Mouse (Mus musculus): ENCODE data around the gene Rin3. TPM values are rescaled to one million over a fixed set of nuclear protein-coding genes. Genes with fewer than 3 reads are reported as not detected.

Gene Rin3
- polyA plus RNA-seq, 1 experiment from 2014 or later = 5.7 TPM

GRCm38 (mm10) chr12:102425048-102425578, 142.3 kb downstream of the Rin3 start:
- H3K4me1 ChIP-seq (replicated peaks) = peaks cover 54% of the 10 kb centered on the region
- WGBS (ENCODE audit: insufficient replicate concordance) = 68% methylated on average over 4 of the region's 4 CpGs

GRCm38 (mm10) chr12:102426285-102426684, 143.4 kb downstream of the Rin3 start:
- peak; percentile 99 for ATAC-seq (ENCODE audit: low read depth)
- DNase-seq = peak; percentile 77
- WGBS (ENCODE audit: insufficient replicate concordance) = 31% methylated on average over 7 of the region's 7 CpGs
- Histone ChIP-seq H3K4me3 (replicated peaks) (no peak overlapping the region), H3K36me3 (no peaks in the 10 kb centered on the region), H3K4me2 (peak overlapping the region; percentile 23; the same call in 1 of the 2 replicates), H3K4me1 (replicated peaks) (peaks cover 56% of the 10 kb centered on the region), H3K9me3 (replicated peaks) (no peaks in the 10 kb centered on the region), H3K9ac (peak overlapping the region; percentile 49; the same call in 1 of the 2 replicates), H3K27ac (peak overlapping the region; percentile 82), H3K27me3 (no peaks in the 10 kb centered on the region)

More at GRCm38 (mm10) chr12:102425048-102425578, 142.3 kb downstream of the Rin3 start:
- Histone ChIP-seq H3K4me3 (replicated peaks) (no peak overlapping the region), H3K27me3 (no peaks in the 10 kb centered on the region), H3K27ac (peak overlapping the region; percentile 30), H3K4me2 (no peak overlapping the region), H3K9ac (no peak overlapping the region), H3K36me3 (no peaks in the 10 kb centered on the region), H3K9me3 (replicated peaks) (no peaks in the 10 kb centered on the region)
- DNase-seq (no peak), ATAC-seq (ENCODE audit: low read depth) (no peak)

GRCm38 (mm10) chr12:102429656-102430055, 146.8 kb downstream of the Rin3 start:
- ATAC-seq (ENCODE audit: low read depth) = no peak
- WGBS (ENCODE audit: insufficient replicate concordance) = 68% methylated on average over 5 of the region's 5 CpGs

GRCm38 (mm10) chr12:102430228-102430627, 147.4 kb downstream of the Rin3 start:
- Histone ChIP-seq H3K4me2 (no peak overlapping the region), H3K4me1 (replicated peaks) (peaks cover 39% of the 10 kb centered on the region), H3K9ac (no peak overlapping the region), H3K27ac (no peak overlapping the region), H3K36me3 (no peaks in the 10 kb centered on the region), H3K4me3 (replicated peaks) (no peak overlapping the region), H3K27me3 (no peaks in the 10 kb centered on the region), H3K9me3 (replicated peaks) (no peaks in the 10 kb centered on the region)
- ATAC-seq (ENCODE audit: low read depth) = peak; percentile 49
- DNase-seq = peak; percentile 57
- 24% methylated on average over 4 of the region's 4 CpGs for WGBS (ENCODE audit: insufficient replicate concordance)

More at GRCm38 (mm10) chr12:102429656-102430055, 146.8 kb downstream of the Rin3 start:
- DNase-seq = no peak
- Histone ChIP-seq H3K4me3 (replicated peaks) (no peak overlapping the region), H3K36me3 (no peaks in the 10 kb centered on the region), H3K27me3 (no peaks in the 10 kb centered on the region), H3K4me2 (no peak overlapping the region), H3K4me1 (replicated peaks) (peaks cover 41% of the 10 kb centered on the region), H3K9me3 (replicated peaks) (no peaks in the 10 kb centered on the region), H3K27ac (no peak overlapping the region), H3K9ac (no peak overlapping the region)

GRCm38 (mm10) chr12:102432238-102432637, 149.4 kb downstream of the Rin3 start:
- Histone ChIP-seq H3K27me3 (no peaks in the 10 kb centered on the region), H3K4me2 (no peak overlapping the region), H3K4me1 (replicated peaks) (peaks cover 27% of the 10 kb centered on the region), H3K4me3 (replicated peaks) (no peak overlapping the region), H3K9me3 (replicated peaks) (no peaks in the 10 kb centered on the region), H3K36me3 (no peaks in the 10 kb centered on the region), H3K9ac (no peak overlapping the region), H3K27ac (no peak overlapping the region)
- 68% methylated on average over 12 of the region's 12 CpGs for WGBS (ENCODE audit: insufficient replicate concordance)
- ATAC-seq (ENCODE audit: low read depth) (no peak), DNase-seq (no peak)

GRCm38 (mm10) chr12:102434107-102434506, 151.3 kb downstream of the Rin3 start:
- Histone ChIP-seq H3K4me1 (replicated peaks) (peaks cover 33% of the 10 kb centered on the region), H3K9ac (no peak overlapping the region), H3K27me3 (peaks cover 7% of the 10 kb centered on the region), H3K4me2 (no peak overlapping the region), H3K27ac (no peak overlapping the region), H3K36me3 (no peaks in the 10 kb centered on the region), H3K9me3 (replicated peaks) (no peaks in the 10 kb centered on the region), H3K4me3 (replicated peaks) (no peak overlapping the region)
- DNase-seq (no peak), ATAC-seq (ENCODE audit: low read depth) (no peak)
- 57% methylated on average over 4 of the region's 4 CpGs for WGBS (ENCODE audit: insufficient replicate concordance)

GRCm38 (mm10) chr12:102436939-102437526, 154.2 kb downstream of the Rin3 start:
- ATAC-seq (ENCODE audit: low read depth) (no peak), DNase-seq (no peak)
- Histone ChIP-seq H3K9me3 (replicated peaks) (no peaks in the 10 kb centered on the region), H3K4me3 (replicated peaks) (no peak overlapping the region), H3K4me1 (replicated peaks) (peaks cover 39% of the 10 kb centered on the region), H3K27me3 (peaks cover 7% of the 10 kb centered on the region), H3K36me3 (no peaks in the 10 kb centered on the region), H3K4me2 (no peak overlapping the region), H3K9ac (no peak overlapping the region), H3K27ac (no peak overlapping the region; the same call in 1 of the 2 replicates)
- 73% methylated on average over 10 of the region's 10 CpGs for WGBS (ENCODE audit: insufficient replicate concordance)

- H3K27ac ChIP-seq = no peak overlapping the region
- peaks cover 7% of the 10 kb centered on the region for H3K27me3 ChIP-seq
- H3K4me1 ChIP-seq (replicated peaks) = peaks cover 44% of the 10 kb centered on the region
- H3K9me3 ChIP-seq (replicated peaks) = no peaks in the 10 kb centered on the region
- H3K4me3 ChIP-seq (replicated peaks) = peak overlapping the region; percentile 61
- DNase-seq = no peak
- WGBS (ENCODE audit: insufficient replicate concordance) = 61% methylated on average over 5 of the region's 5 CpGs
- H3K4me2 ChIP-seq = peak overlapping the region; percentile 81; the same call in 1 of the 2 replicates
- no peaks in the 10 kb centered on the region for H3K36me3 ChIP-seq
- no peak overlapping the region; the same call in 1 of the 2 replicates for H3K9ac ChIP-seq
- no peak for ATAC-seq (ENCODE audit: low read depth)
Observed at GRCm38 (mm10) chr12:102437952-102438351, 155.1 kb downstream of the Rin3 start.

- ATAC-seq (ENCODE audit: low read depth) = peak; percentile 26
- Histone ChIP-seq H3K36me3 (no peaks in the 10 kb centered on the region), H3K27me3 (peaks cover 7% of the 10 kb centered on the region), H3K4me3 (replicated peaks) (peak overlapping the region; percentile 61), H3K9me3 (replicated peaks) (no peaks in the 10 kb centered on the region), H3K4me1 (replicated peaks) (peaks cover 43% of the 10 kb centered on the region), H3K27ac (no peak overlapping the region), H3K9ac (peak overlapping the region; percentile 60), H3K4me2 (peak overlapping the region; percentile 81)
- DNase-seq = no peak
- 3% methylated on average over 20 of the region's 20 CpGs for WGBS (ENCODE audit: insufficient replicate concordance)
Observed at GRCm38 (mm10) chr12:102438983-102439631, 156.3 kb downstream of the Rin3 start.

GRCm38 (mm10) chr12:102439632-102440023, 156.8 kb downstream of the Rin3 start, which contains the start of gene Lgmn:
Gene Lgmn (minus strand): TSS chr12:102439813.
- H3K4me2 ChIP-seq = peak within 1 kb of the TSS; percentile 81
- peak within 1 kb of the TSS; percentile 60 for H3K9ac ChIP-seq
- WGBS (ENCODE audit: insufficient replicate concordance) = 1% methylated on average over 28 of the region's 28 CpGs
- peak; percentile 99 for ATAC-seq (ENCODE audit: low read depth)
- H3K27ac ChIP-seq = no peak within 1 kb of the TSS
- H3K27me3 ChIP-seq = peaks cover 7% of the 10 kb centered on the region
- peak within 1 kb of the TSS; percentile 61 for H3K4me3 ChIP-seq (replicated peaks)
- peaks cover 38% of the 10 kb centered on the region for H3K4me1 ChIP-seq (replicated peaks)
- H3K36me3 ChIP-seq = no peaks in the 10 kb centered on the region
- H3K9me3 ChIP-seq (replicated peaks) = no peaks in the 10 kb centered on the region
- peak; percentile 96 for DNase-seq
